Mouse (Mus musculus): ENCODE data around the gene Eps8l1. TPM values are rescaled to one million over a fixed set of nuclear protein-coding genes. Genes with fewer than 3 reads are reported as not detected.

Eps8l1 gene
- polyA plus RNA-seq, 1 experiment: 0.76 TPM

GRCm38 (mm10) chr7:4432026-4432425 is 28.4 kb upstream of the Eps8l1 start:
- peaks cover 67% of the 10 kb centered on the region for H3K36me3 ChIP-seq (ENCODE audit: control insufficient read depth, insufficient read depth, low read length)
- 93% methylated on average over 8 of the region's 8 CpGs for WGBS
- H3K4me3 ChIP-seq (ENCODE audit: low read depth, low read length): no peak overlapping the region
- TF ChIP-seq CTCF (IDR thresholded peaks at IDR 0.05; ENCODE audit: extremely low read depth, insufficient read length, insufficient replicate concordance, low read depth, low read length): no peak
- no peaks in the 10 kb centered on the region for H3K27me3 ChIP-seq (ENCODE audit: control insufficient read depth, insufficient read depth, low read length)
- no peak overlapping the region for H3K27ac ChIP-seq (ENCODE audit: insufficient read depth, low read depth, low read length)
- H3K4me1 ChIP-seq (ENCODE audit: control insufficient read depth, insufficient read depth, insufficient read length, low read length): no peaks in the 10 kb centered on the region

GRCm38 (mm10) chr7:4437721-4438120 is 22.8 kb upstream of the Eps8l1 start:
- Histone ChIP-seq H3K27ac (ENCODE audit: insufficient read depth, low read depth, low read length) (no peak overlapping the region), H3K27me3 (ENCODE audit: control insufficient read depth, insufficient read depth, low read length) (no peaks in the 10 kb centered on the region), H3K4me1 (ENCODE audit: control insufficient read depth, insufficient read depth, insufficient read length, low read length) (no peaks in the 10 kb centered on the region), H3K36me3 (ENCODE audit: control insufficient read depth, insufficient read depth, low read length) (peaks cover 63% of the 10 kb centered on the region), H3K4me3 (ENCODE audit: low read depth, low read length) (no peak overlapping the region)
- no peak for TF ChIP-seq POLR2A (IDR thresholded peaks at IDR 0.05; ENCODE audit: low read depth, low read length)
- TF ChIP-seq CTCF (IDR thresholded peaks at IDR 0.05; ENCODE audit: extremely low read depth, insufficient read length, insufficient replicate concordance, low read depth, low read length): no peak
- 80% methylated on average over 2 of the region's 2 CpGs for WGBS

GRCm38 (mm10) chr7:4440549-4440948 is 19.9 kb upstream of the Eps8l1 start:
- peaks cover 48% of the 10 kb centered on the region for H3K36me3 ChIP-seq (ENCODE audit: control insufficient read depth, insufficient read depth, low read length)
- no peak overlapping the region for H3K4me3 ChIP-seq (ENCODE audit: low read depth, low read length)
- TF ChIP-seq POLR2A (IDR thresholded peaks at IDR 0.05; ENCODE audit: low read depth, low read length) (no peak), CTCF (IDR thresholded peaks at IDR 0.05; ENCODE audit: extremely low read depth, insufficient read length, insufficient replicate concordance, low read depth, low read length) (no peak)
- WGBS: 92% methylated on average over 10 of the region's 10 CpGs
- H3K4me1 ChIP-seq (ENCODE audit: control insufficient read depth, insufficient read depth, insufficient read length, low read length): peaks cover 3% of the 10 kb centered on the region; the same call in 1 of the 2 replicates
- H3K27me3 ChIP-seq (ENCODE audit: control insufficient read depth, insufficient read depth, low read length): no peaks in the 10 kb centered on the region
- H3K27ac ChIP-seq (ENCODE audit: insufficient read depth, low read depth, low read length): no peak overlapping the region

GRCm38 (mm10) chr7:4445216-4445791 is 15.2 kb upstream of the Eps8l1 start, which contains the start of gene Rdh13:
Gene Rdh13 (minus strand): TSS chr7:4445649.
- peak within 1 kb of the TSS; percentile 83 for H3K27ac ChIP-seq (ENCODE audit: insufficient read depth, low read depth, low read length)
- no peak for TF ChIP-seq CTCF (IDR thresholded peaks at IDR 0.05; ENCODE audit: extremely low read depth, insufficient read length, insufficient replicate concordance, low read depth, low read length)
- TF ChIP-seq POLR2A (IDR thresholded peaks at IDR 0.05; ENCODE audit: low read depth, low read length): peak; percentile 46; the same call in 1 of the 2 replicates
- WGBS: 1% methylated on average over 35 of the region's 35 CpGs

GRCm38 (mm10) chr7:4447138-4447537 is 13.3 kb upstream of the Eps8l1 start:
- Histone ChIP-seq H3K4me1 (ENCODE audit: control insufficient read depth, insufficient read depth, insufficient read length, low read length) (peaks cover 3% of the 10 kb centered on the region; the same call in 1 of the 2 replicates), H3K27me3 (ENCODE audit: control insufficient read depth, insufficient read depth, low read length) (no peaks in the 10 kb centered on the region), H3K4me3 (ENCODE audit: low read depth, low read length) (no peak overlapping the region), H3K27ac (ENCODE audit: insufficient read depth, low read depth, low read length) (no peak overlapping the region), H3K36me3 (ENCODE audit: control insufficient read depth, insufficient read depth, low read length) (peaks cover 13% of the 10 kb centered on the region)
- WGBS: 6% methylated on average over 1 of the region's 1 CpGs
- no peak for TF ChIP-seq POLR2A (IDR thresholded peaks at IDR 0.05; ENCODE audit: low read depth, low read length)
- peak; percentile 40; the same call in 1 of the 2 replicates for TF ChIP-seq CTCF (IDR thresholded peaks at IDR 0.05; ENCODE audit: extremely low read depth, insufficient read length, insufficient replicate concordance, low read depth, low read length)

More at GRCm38 (mm10) chr7:4445216-4445791, 15.2 kb upstream of the Eps8l1 start, which contains the start of gene Rdh13:
- Histone ChIP-seq H3K4me1 (ENCODE audit: control insufficient read depth, insufficient read depth, insufficient read length, low read length) (peaks cover 3% of the 10 kb centered on the region; the same call in 1 of the 2 replicates), H3K4me3 (ENCODE audit: low read depth, low read length) (peak within 1 kb of the TSS; percentile 79), H3K27me3 (ENCODE audit: control insufficient read depth, insufficient read depth, low read length) (no peaks in the 10 kb centered on the region), H3K36me3 (ENCODE audit: control insufficient read depth, insufficient read depth, low read length) (peaks cover 28% of the 10 kb centered on the region)

- H3K4me1 ChIP-seq (ENCODE audit: control insufficient read depth, insufficient read depth, insufficient read length, low read length): peaks cover 5% of the 10 kb centered on the region; the same call in 1 of the 2 replicates
- H3K4me3 ChIP-seq (ENCODE audit: low read depth, low read length): no peak overlapping the region
- 76% methylated on average over 3 of the region's 3 CpGs for WGBS
- no peak overlapping the region for H3K27ac ChIP-seq (ENCODE audit: insufficient read depth, low read depth, low read length)
- peaks cover 2% of the 10 kb centered on the region for H3K36me3 ChIP-seq (ENCODE audit: control insufficient read depth, insufficient read depth, low read length)
- TF ChIP-seq POLR2A (IDR thresholded peaks at IDR 0.05; ENCODE audit: low read depth, low read length) (no peak), CTCF (IDR thresholded peaks at IDR 0.05; ENCODE audit: extremely low read depth, insufficient read length, insufficient replicate concordance, low read depth, low read length) (no peak)
- H3K27me3 ChIP-seq (ENCODE audit: control insufficient read depth, insufficient read depth, low read length): no peaks in the 10 kb centered on the region
These were observed 12.0 kb upstream of the Eps8l1 start for GRCm38 (mm10) chr7:4448439-4448838.

- peaks cover 5% of the 10 kb centered on the region; the same call in 1 of the 2 replicates for H3K4me1 ChIP-seq (ENCODE audit: control insufficient read depth, insufficient read depth, insufficient read length, low read length)
- WGBS: 4% methylated on average over 2 of the region's 2 CpGs
- H3K27ac ChIP-seq (ENCODE audit: insufficient read depth, low read depth, low read length): no peak overlapping the region
- H3K27me3 ChIP-seq (ENCODE audit: control insufficient read depth, insufficient read depth, low read length): no peaks in the 10 kb centered on the region
- no peak overlapping the region for H3K4me3 ChIP-seq (ENCODE audit: low read depth, low read length)
- no peaks in the 10 kb centered on the region for H3K36me3 ChIP-seq (ENCODE audit: control insufficient read depth, insufficient read depth, low read length)
- TF ChIP-seq CTCF (IDR thresholded peaks at IDR 0.05; ENCODE audit: extremely low read depth, insufficient read length, insufficient replicate concordance, low read depth, low read length) (no peak), POLR2A (IDR thresholded peaks at IDR 0.05; ENCODE audit: low read depth, low read length) (no peak)
These were observed 11.3 kb upstream of the Eps8l1 start for GRCm38 (mm10) chr7:4449211-4449610.
